Mouse (Mus musculus) megakaryocyte-erythroid progenitor cell, adult 5-6 weeks (primary cell): ENCODE results near the gene Znrf1. TPM values are rescaled to one million over a fixed set of nuclear protein-coding genes. Genes with fewer than 3 reads are reported as not detected.

Experiments used
- ATAC-seq: replicated peaks from 2 replicates; pipeline ENCODE4 v1.8.0; 2016; ENCODE audit warnings: mild to moderate bottlenecking, inconsistent platforms; ENCODE audit not compliant: severe bottlenecking, poor library complexity, low FRiP score, low TSS enrichment
- total RNA-seq, 2 experiments: library from RNA; stranded (forward) in 1 of 2; stranded (reverse) in 1 of 2; fragments of 200-1000, 215-1000 nt in 1 of 2; fragments of >200 nt in 1 of 2; fragmentation: Nextera tagmentation in 1 of 2; gene quantifications; 2 replicates each; pipeline ENCODE4 v1.2.3; 2014 to 2017

Znrf1 gene
- total RNA-seq, 2 experiments from 2014 or later, result 21.4 to 55.3 TPM

GRCm38 (mm10) chr8:111650651-111651050 is 114.8 kb downstream of the Znrf1 start:
- ATAC-seq, result no peak

DNA sequence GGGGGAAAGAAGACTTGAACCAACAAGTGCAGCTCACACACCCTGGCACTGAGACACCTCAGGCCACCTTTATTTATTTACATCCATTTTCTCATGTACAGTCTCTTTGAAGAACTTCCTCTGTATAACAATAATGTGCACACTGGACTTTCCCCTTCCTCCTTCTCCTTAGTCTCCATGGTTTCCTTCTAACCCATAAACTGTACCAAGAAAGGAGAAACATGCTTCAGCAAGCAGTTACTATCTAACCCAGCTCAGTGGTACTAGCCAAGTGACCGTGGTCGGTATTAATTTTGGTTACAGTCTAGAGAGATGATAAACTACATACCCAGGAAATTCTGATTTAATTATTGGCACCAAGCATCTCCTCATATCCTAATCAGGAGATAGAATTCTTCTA is 117.6 kb downstream of the Znrf1 start:
- no peak for ATAC-seq

- no peak for ATAC-seq
Measured at GRCm38 (mm10) chr8:111657312-111657854, 121.5 kb downstream of the Znrf1 start.

GRCm38 (mm10) chr8:111658819-111659423 is 123.0 kb downstream of the Znrf1 start:
- ATAC-seq, result no peak

DNA sequence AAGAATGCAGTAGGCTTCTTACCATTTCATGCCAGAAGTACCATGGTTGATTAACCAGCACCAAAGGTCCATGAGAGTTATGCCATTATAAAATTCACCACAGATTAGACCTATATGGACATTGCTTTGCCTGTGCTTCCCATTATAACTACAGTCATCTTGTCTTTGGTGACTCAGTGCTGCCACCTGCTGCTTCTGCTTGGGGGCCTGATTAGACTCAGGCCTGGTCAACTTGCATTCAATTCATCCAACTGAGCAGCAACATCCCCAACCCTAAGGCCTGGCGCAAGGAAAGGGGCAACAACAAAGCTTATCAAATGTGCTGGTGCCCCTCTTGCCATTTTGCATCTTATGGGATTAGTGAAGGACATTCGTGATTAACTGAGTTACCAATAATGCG is 126.6 kb downstream of the Znrf1 start:
- ATAC-seq, result peak; percentile 83

DNA sequence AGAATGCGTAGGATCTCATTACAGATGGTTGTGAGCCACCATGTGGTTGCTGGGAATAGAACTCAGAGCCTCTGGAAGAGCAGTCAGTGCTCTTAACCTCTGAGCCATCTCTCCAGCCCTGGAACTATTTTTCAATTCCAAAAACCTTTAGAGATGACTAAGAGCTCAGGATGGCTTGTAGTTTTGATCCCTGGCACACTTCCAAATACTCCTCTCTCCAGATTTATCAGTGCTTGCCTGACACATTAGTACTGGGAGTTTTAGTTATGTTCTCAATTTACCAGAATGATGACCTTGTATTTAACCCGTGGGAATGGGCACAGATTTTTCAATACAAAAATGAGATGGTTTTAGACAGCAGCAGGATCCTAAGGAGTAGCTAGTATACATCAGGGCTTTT is 130.9 kb downstream of the Znrf1 start:
- no peak for ATAC-seq

Other genes with a start within 250 kb of the Znrf1 start
- 74.5 and 75.6 TPM in 2 replicates for gene Rfwd3, start 235.9 kb upstream of the Znrf1 start, total RNA-seq (2014; fragmentation: Nextera tagmentation)
- gene Rfwd3, start 235.9 kb upstream of the Znrf1 start, total RNA-seq (2017), result 51.3 and 63.6 TPM in 2 replicates
- gene Mlkl, start 197.9 kb upstream of the Znrf1 start, total RNA-seq (2014; fragmentation: Nextera tagmentation), result 6.6 and 20.9 TPM in 2 replicates
- 13.6 and 31.6 TPM in 2 replicates for gene Mlkl, start 197.9 kb upstream of the Znrf1 start, total RNA-seq (2017)
- not detected in 2 replicates for gene Fa2h, start 142.3 kb upstream of the Znrf1 start, total RNA-seq (2014; fragmentation: Nextera tagmentation)
- gene Fa2h, start 142.3 kb upstream of the Znrf1 start, total RNA-seq (2017), result not detected in 2 replicates
- 14.4 and 16.0 TPM in 2 replicates for gene Wdr59, start 14.0 kb upstream of the Znrf1 start, total RNA-seq (2014; fragmentation: Nextera tagmentation)
- gene Wdr59, start 14.0 kb upstream of the Znrf1 start, total RNA-seq (2017), result 11.9 and 14.1 TPM in 2 replicates
- gene Ldhd, start 94.3 kb downstream of the Znrf1 start, total RNA-seq (2014; fragmentation: Nextera tagmentation), result 0.15 and 1.1 TPM in 2 replicates
- gene Ldhd, start 94.3 kb downstream of the Znrf1 start, total RNA-seq (2017), result 0.09 and 0.15 TPM in 2 replicates
- gene Zfp1, start 107.3 kb downstream of the Znrf1 start, total RNA-seq (2014; fragmentation: Nextera tagmentation), result 13.5 and 13.9 TPM in 2 replicates
- 3.6 and 11.5 TPM in 2 replicates for gene Zfp1, start 107.3 kb downstream of the Znrf1 start, total RNA-seq (2017)
- not detected in 2 replicates for gene Ctrb1, start 154.9 kb downstream of the Znrf1 start, total RNA-seq (2014; fragmentation: Nextera tagmentation)
- not detected in 2 replicates for gene Ctrb1, start 154.9 kb downstream of the Znrf1 start, total RNA-seq (2017)
- 0.17 TPM in 1 of 2 replicates, not detected in the other for gene Bcar1, start 207.7 kb downstream of the Znrf1 start, total RNA-seq (2014; fragmentation: Nextera tagmentation)
- not detected in 2 replicates for gene Bcar1, start 207.7 kb downstream of the Znrf1 start, total RNA-seq (2017)